Mouse (Mus musculus) forebrain, embryonic 11.5 days (tissue): ENCODE results near the gene N4bp2l2. TPM values are rescaled to one million over a fixed set of nuclear protein-coding genes. Genes with fewer than 3 reads are reported as not detected.
A peak's percentile ranks its signal among the peaks of the same experiment; 100 is the strongest.

ENCODE experiments used
- ATAC-seq: fragments of 200-750 bp; cut with Nextera tagmentation; replicated peaks from 2 replicates; pipeline ENCODE4 v1.8.0; 2017; ENCODE audit warnings: moderate TSS enrichment; ENCODE audit not compliant: low FRiP score
- DNase-seq: peaks from one replicate; pipeline ENCODE4 v3.0.0-alpha.2; 2017; ENCODE audit warnings: low spot score
- H3K27ac ChIP-seq: fragments of 300-500 bp; sonication (generic); 2 replicates; pipeline ENCODE4 v1.5.1; 2014; ENCODE audit warnings: low read depth, low read length
- H3K27me3 ChIP-seq: fragments of 300-500 bp; sonication (generic); 2 replicates; pipeline ENCODE4 v1.6.1; 2014; ENCODE audit warnings: mild to moderate bottlenecking, low read length, mixed read lengths; ENCODE audit not compliant: control insufficient read depth, insufficient read depth
- H3K36me3 ChIP-seq: fragments of 300-500 bp; sonication (generic); 2 replicates; pipeline ENCODE4 v1.6.1; 2014; ENCODE audit warnings: mild to moderate bottlenecking, low read length, moderate library complexity, mixed read lengths; ENCODE audit not compliant: control insufficient read depth, insufficient read depth
- H3K4me1 ChIP-seq: fragments of 300-500 bp; sonication (generic); replicated peaks from 2 replicates; pipeline ENCODE4 v1.6.1; 2014; ENCODE audit warnings: low read length, mixed read lengths; ENCODE audit not compliant: control insufficient read depth, insufficient read depth
- H3K4me2 ChIP-seq: fragments of 300-500 bp; sonication (generic); 2 replicates; pipeline ENCODE4 v1.6.1; 2014; ENCODE audit warnings: low read depth, mild to moderate bottlenecking, low read length, moderate library complexity, mixed read lengths; ENCODE audit not compliant: severe bottlenecking
- H3K4me3 ChIP-seq: fragments of 300-500 bp; sonication (generic); 2 replicates; pipeline ENCODE4 v1.5.1; 2014; ENCODE audit warnings: low read depth, low read length
- H3K9ac ChIP-seq: fragments of 300-500 bp; sonication (generic); 2 replicates; pipeline ENCODE4 v1.6.1; 2014; ENCODE audit warnings: low read length
- H3K9me3 ChIP-seq: fragments of 300-500 bp; sonication (generic); 2 replicates; pipeline ENCODE4 v1.6.1; 2016; ENCODE audit warnings: low read length, mixed read lengths; ENCODE audit not compliant: control insufficient read depth
- WGBS: fragments of 180-500 bp; shearing (Covaris S2); extraction: QIAGEN DNeasy Blood & Tissue Kit; methylation state at CpG from one replicate; pipeline ENCODE4 v1.1.7; 2014; 5-methylcytosine and 5-hydroxymethylcytosine counted together
- polyA plus RNA-seq: library from polyadenylated mRNA; unstranded; fragments of >200 nt; fragmentation: Nextera tagmentation; extraction: Ambion mirVana; gene quantifications from 2 replicates; pipeline ENCODE4 v1.2.1, GENCODE M21; 2014

N4bp2l2 gene
- polyA plus RNA-seq, 1 experiment from 2014 or later = 43.8 TPM

DNA sequence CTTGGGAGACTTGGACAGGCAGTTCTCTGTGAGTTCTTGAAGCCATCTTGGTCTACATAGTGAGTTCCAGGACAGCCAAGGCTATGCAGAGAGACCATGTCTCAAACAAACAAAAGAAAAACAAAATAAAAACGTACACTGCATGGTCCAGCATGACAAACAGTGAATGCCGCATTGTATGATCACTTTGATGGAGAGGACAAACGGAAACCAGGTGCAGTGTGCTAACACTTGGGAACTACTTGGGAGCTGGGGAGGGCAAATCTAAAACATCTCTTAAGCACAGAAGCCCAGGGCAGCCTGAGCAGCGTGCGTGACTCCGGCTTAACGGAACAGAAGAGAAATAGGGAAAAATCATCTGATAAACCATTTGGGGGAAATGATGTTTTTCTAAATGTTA is 68.9 kb downstream of the N4bp2l2 start, which contains the start of gene N4bp2l1:
Gene N4bp2l1, minus strand, starts transcription at position 101 of the 400 bp plus-strand sequence.
- Histone ChIP-seq H3K27me3 (peaks cover 18% of the 10 kb centered on the region), H3K4me2 (no peak within 1 kb of the TSS), H3K4me3 (no peak within 1 kb of the TSS), H3K9me3 (no peaks in the 10 kb centered on the region), H3K9ac (no peak within 1 kb of the TSS), H3K36me3 (no peaks in the 10 kb centered on the region), H3K4me1 (peaks cover 11% of the 10 kb centered on the region; the same call in 1 of the 2 replicates), H3K27ac (no peak within 1 kb of the TSS)
- 86% methylated on average over 7 of the region's 7 CpGs for WGBS
- ATAC-seq (no peak), DNase-seq (no peak)

DNA sequence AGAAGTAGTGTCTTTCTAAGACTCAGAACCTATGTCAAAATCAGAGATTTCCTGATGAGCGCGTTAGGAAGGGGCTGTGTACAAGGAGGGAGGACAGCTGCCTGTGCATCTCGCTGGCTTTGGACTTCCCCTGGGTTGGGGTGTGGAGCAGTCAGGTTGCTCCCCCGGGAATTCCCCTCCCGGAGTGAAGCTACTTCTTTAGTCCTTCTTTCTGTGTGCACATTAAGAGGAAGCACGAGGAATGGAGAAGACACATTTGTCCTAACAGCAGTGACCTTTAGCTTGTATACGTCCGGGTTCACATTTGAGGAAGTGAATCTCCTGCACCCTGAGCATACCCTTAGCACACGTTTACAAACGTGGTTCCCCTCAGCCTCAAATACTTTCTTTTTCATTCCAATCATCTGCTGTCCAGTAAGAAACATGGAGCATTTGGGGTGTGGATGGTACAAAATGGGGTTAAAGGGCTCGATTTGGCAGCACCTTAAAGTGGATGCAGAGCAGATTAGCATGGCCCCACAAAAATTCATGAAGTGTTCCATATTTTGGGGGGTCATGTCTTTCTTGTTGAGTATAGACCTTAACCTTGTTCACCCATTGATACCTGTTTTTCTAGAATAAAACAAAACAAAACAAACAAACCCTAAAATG is 70.5 kb downstream of the N4bp2l2 start:
- 44% methylated on average over 11 of the region's 11 CpGs for WGBS
- DNase-seq (no peak), ATAC-seq (no peak)
- Histone ChIP-seq H3K9ac (no peak overlapping the region), H3K9me3 (no peaks in the 10 kb centered on the region), H3K4me3 (no peak overlapping the region), H3K4me1 (peaks cover 11% of the 10 kb centered on the region; the same call in 1 of the 2 replicates), H3K4me2 (no peak overlapping the region), H3K27ac (no peak overlapping the region), H3K27me3 (peaks cover 20% of the 10 kb centered on the region), H3K36me3 (no peaks in the 10 kb centered on the region)

DNA sequence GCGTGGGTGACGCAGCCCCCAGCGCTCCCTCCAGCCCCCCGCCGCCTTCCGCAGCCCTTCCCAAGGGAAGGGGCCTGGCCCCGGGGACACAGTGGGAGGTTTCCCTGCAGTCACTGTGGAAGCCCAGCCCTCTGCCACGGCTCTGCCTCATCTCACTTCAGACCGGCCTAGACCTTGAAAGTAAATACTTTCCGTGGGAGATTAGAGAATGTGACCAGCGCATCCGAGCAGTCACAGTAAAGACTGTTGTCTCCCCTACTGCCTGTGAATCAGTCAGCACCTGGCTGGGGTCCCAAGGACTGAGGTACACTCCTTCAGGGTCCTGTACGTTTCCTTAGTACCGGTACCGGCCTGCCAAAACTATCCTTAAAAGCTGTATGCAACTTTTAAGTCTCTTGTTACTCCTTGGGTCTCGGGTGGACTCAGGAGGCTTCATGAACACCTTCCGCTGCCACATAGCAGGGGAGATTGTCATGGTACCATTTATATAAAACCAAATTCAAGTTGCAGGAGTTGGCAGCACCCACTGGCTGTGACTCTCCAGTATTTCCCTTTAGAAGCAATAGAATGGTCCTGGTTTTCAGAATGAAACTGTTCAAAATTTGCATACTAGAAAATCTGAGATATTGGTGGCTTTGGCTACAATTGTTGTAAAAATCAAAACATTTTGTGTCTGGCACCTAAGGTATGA is 71.2 kb downstream of the N4bp2l2 start:
- peak overlapping the region; percentile 51 for H3K9ac ChIP-seq
- no peaks in the 10 kb centered on the region for H3K36me3 ChIP-seq
- no peak for ATAC-seq
- no peaks in the 10 kb centered on the region for H3K9me3 ChIP-seq
- H3K27me3 ChIP-seq = peaks cover 20% of the 10 kb centered on the region
- H3K27ac ChIP-seq = no peak overlapping the region
- peak overlapping the region; percentile 75 for H3K4me3 ChIP-seq
- 8% methylated on average over 13 of the region's 17 CpGs for WGBS
- H3K4me2 ChIP-seq = peak overlapping the region; percentile 100
- H3K4me1 ChIP-seq = peaks cover 11% of the 10 kb centered on the region; the same call in 1 of the 2 replicates
- DNase-seq = peak; percentile 64

DNA sequence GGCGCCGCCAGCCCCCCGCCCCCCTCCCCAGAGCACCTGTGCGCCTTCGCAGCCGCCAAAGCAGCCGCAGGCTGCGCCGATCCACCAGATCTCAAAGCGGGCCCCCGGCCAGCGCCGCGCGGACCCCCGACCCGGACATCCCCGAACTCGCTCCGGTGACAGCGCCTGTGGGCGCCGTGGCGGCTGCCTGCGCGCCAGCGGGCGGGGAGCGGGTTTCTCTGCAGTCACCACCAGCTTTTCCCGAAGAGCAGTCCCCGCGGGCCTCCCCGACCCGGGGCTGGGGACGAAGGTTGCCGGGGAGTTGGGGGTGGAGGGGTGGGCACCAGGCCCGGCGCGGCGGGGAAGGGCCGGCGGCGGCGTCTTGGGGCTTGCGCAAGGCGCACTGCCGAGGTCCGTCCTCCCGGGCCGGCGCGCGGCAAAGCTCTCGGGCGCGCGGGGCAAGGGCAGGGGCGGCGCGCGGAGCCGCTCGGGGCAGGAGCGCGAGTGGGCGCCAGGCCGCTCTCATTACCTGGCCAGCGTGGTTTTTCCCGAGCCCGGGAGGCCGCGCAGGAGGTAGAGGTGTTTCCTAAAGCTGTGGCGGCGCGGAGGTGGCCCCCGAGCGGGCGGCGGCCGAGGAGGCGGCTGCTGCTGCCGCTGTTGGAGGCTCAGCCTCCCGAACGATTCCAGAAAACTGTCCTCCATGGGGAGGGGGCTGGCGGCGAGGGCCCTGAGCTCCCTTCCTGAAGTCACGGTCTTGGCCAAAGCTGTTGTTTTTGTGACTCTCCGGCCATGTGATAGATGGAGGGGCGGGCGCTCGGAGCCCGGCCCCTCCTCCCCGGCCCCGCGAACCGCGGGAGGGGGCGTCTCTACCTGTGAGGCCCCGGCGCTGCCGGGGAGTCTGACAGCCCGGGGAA is 72.0 kb downstream of the N4bp2l2 start:
- Histone ChIP-seq H3K27ac (no peak overlapping the region), H3K4me3 (peak overlapping the region; percentile 75), H3K36me3 (no peaks in the 10 kb centered on the region), H3K4me1 (peaks cover 11% of the 10 kb centered on the region; the same call in 1 of the 2 replicates), H3K27me3 (peaks cover 20% of the 10 kb centered on the region), H3K4me2 (peak overlapping the region; percentile 100), H3K9ac (peak overlapping the region; percentile 51), H3K9me3 (no peaks in the 10 kb centered on the region)
- DNase-seq (peak; percentile 68), ATAC-seq (peak; percentile 78)
- under 1% methylated on average over 91 of the region's 102 CpGs for WGBS

DNA sequence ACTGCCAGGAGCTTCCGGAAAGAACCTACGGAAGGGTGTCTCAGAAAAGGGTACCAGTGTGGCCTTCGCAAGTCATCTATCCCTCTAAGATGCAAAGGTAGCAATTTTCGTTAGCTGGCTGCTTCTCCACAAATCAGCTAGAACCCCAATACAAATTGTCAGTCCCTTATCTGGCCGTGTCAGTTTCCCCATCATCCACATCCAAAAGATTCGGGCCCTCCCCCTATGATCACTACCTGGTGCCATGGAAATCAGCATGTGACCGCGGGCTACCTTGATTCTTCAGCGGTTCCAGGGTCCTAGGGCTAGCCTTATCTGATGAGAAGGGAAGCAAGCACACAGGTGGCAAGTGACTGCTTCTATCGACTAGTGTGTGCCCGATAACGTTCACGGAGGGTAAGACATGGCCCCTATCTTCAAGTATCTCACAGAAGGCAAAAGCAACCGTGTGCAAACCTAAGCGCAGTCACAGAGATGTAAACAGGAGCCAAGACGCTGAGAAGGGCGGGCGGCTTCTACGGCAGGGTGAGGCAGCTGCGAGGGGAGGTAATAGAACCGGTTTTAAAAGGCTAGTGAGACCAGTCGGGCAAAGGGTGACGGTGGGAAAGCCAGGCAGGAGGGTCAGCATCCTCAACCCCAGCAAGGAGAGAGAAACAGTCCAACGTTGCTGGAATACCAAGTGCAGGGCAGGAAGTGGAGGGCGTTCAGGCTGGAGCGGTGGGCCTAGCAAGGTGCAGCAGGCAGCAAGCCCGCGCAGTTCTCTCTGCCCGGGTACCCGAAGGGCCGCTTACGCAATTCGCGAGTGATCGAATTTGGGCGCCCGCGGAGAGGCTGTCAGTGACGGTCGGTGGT is 72.9 kb downstream of the N4bp2l2 start:
- no peak overlapping the region for H3K27ac ChIP-seq
- H3K27me3 ChIP-seq = peaks cover 20% of the 10 kb centered on the region
- ATAC-seq = peak; percentile 57; the same call in 1 of the 2 replicates
- H3K9me3 ChIP-seq = no peaks in the 10 kb centered on the region
- no peaks in the 10 kb centered on the region for H3K36me3 ChIP-seq
- peak; percentile 64 for DNase-seq
- WGBS = 9% methylated on average over 40 of the region's 40 CpGs
- peak overlapping the region; percentile 100 for H3K4me2 ChIP-seq
- peaks cover 11% of the 10 kb centered on the region; the same call in 1 of the 2 replicates for H3K4me1 ChIP-seq
- H3K9ac ChIP-seq = peak overlapping the region; percentile 51
- peak overlapping the region; percentile 75 for H3K4me3 ChIP-seq

DNA sequence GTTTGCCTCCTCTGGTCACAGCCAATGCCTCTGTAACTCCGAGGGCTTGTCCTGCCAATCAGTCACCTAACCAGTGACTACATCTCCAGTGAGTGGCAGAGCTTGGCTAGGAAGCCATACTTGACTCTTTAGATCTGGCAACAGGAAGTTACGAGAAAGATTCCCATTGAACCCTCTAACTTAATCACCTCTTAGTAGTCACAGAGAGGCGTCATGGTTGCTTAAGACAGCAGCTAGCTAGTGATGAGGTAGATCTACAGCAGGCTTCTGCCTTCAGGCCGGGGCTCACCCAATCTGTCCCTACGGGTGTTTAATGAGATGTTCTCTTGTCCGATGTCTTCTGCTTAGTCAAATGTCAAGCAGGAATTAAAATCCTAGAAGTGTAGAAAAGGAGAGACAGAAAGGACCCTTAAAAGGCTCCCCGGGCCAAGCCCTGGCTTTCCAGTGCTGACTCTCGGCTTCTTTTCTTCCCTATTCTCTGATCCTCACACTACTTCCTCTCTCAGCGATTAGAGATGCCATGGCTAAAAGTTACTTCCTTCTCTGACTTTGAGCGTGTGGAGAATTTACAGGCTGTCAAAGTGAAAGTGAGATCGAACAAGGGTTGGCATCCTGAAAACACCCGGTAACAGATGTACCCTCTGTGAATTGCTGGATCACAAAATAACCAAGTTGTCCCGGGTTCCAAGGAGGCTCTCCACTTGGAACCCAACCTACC is 73.6 kb downstream of the N4bp2l2 start:
- Histone ChIP-seq H3K27me3 (peaks cover 20% of the 10 kb centered on the region), H3K36me3 (no peaks in the 10 kb centered on the region)
- WGBS = 77% methylated on average over 13 of the region's 13 CpGs

DNA sequence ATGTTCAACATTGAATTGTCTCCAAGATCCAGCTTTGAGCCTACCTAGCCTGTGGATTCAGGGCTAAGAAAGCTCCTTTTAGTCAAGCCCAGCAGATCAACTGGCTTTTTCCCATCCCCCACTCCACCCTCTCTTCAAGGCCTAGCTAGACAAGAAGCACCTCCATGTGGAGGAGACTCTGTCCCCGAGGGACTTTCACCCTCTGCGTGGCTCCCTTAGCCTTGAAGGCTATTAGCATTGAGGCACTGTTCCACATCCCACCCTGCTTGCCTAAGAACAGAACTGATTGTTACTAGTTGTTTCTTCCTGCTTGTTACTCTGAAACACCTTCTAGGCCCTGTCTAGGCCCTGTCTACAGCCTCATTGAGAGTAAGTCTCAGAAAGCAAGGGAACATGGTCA is 76.0 kb downstream of the N4bp2l2 start:
- peaks cover 20% of the 10 kb centered on the region for H3K27me3 ChIP-seq
- peaks cover 10% of the 10 kb centered on the region; the same call in 1 of the 2 replicates for H3K4me1 ChIP-seq
- H3K36me3 ChIP-seq = no peaks in the 10 kb centered on the region
- no peak overlapping the region for H3K4me2 ChIP-seq
- H3K4me3 ChIP-seq = no peak overlapping the region
- no peaks in the 10 kb centered on the region for H3K9me3 ChIP-seq
- no peak for ATAC-seq
- no peak for DNase-seq
- 81% methylated on average over 2 of the region's 2 CpGs for WGBS
- H3K9ac ChIP-seq = no peak overlapping the region
- no peak overlapping the region for H3K27ac ChIP-seq

More for the DNA sequence above, 73.6 kb downstream of the N4bp2l2 start:
- no peak for ATAC-seq
- Histone ChIP-seq H3K9ac (no peak overlapping the region), H3K4me2 (no peak overlapping the region), H3K4me3 (no peak overlapping the region), H3K9me3 (no peaks in the 10 kb centered on the region), H3K4me1 (peaks cover 11% of the 10 kb centered on the region; the same call in 1 of the 2 replicates), H3K27ac (no peak overlapping the region)
- DNase-seq = no peak
